Mouse (Mus musculus) thymus, postnatal 10 days (tissue): Measurements from ENCODE around the gene Vps54.
A peak's percentile ranks its signal among the peaks of the same experiment; 100 is the strongest.

Experiments
- DNase-seq, 2 experiments: peaks; one replicate each; pipeline ENCODE4 v3.0.0; 2021; ENCODE audit warnings: low spot score in 2 of 2

The Vps54 gene

DNA sequence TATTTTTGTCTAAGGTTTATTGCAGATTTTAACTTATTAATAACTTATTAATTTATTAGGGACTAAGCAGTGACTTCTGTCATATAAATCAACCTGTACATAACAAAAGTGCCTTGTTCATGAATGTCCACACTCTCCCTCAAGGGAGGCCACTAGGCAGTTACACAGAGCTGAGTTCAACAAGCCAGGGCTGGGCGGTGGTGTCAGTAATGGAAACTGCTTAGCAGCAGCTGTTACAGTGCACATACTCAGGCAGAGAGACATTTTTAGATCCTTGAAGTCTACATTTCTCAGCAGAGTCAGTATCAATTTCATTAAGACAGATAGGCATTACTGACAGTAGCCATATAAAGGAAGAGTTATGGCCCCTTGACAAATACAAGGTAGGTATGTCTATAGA is 98.8 kb downstream of the Vps54 start:
- no peak for DNase-seq

DNA sequence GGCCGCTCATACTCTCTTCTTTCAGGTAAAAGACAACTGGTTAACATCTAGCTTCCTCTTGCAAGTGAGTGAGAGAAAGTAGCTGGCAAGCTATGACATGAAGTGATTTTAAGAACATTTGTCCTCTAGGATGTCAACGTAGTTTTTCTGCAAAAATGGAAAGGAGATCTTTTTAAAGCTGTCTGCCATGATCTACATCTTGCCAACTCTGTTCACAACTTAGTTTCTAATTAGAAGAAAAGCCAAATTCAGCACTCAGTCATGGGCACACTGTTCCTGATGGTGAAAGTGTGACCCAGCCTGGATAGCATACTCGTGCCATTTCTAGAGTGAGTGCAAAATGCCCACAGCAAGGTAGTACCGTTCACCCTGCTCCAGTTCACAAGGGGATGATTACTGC is 100.0 kb downstream of the Vps54 start:
- DNase-seq, result no peak

DNA sequence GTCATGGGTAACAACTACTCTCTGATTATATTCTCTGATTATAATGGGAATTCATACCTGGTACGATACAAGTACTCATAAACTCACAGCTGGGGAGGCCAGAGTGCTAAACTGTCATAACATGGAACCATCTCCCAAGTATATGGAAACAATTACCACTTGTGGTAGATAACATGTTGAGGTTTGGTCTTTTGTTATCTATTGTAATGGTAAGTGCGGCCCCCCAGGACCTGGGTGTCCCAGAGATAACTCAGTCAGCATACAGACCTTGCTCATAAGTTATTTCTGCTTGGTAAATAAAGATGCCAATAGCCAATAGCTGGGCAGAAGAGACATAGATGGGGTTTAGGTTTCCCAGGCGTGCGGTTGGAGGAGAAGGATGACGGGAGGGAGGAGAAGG is 104.4 kb downstream of the Vps54 start:
- no peak for DNase-seq

GRCm38 (mm10) chr11:21346020-21346419 is 106.9 kb downstream of the Vps54 start:
- DNase-seq, result no peak

- DNase-seq, result no peak
Measured at GRCm38 (mm10) chr11:21348890-21349289, 109.8 kb downstream of the Vps54 start.

GRCm38 (mm10) chr11:21351296-21351695 is 112.2 kb downstream of the Vps54 start:
- DNase-seq, result no peak

DNA sequence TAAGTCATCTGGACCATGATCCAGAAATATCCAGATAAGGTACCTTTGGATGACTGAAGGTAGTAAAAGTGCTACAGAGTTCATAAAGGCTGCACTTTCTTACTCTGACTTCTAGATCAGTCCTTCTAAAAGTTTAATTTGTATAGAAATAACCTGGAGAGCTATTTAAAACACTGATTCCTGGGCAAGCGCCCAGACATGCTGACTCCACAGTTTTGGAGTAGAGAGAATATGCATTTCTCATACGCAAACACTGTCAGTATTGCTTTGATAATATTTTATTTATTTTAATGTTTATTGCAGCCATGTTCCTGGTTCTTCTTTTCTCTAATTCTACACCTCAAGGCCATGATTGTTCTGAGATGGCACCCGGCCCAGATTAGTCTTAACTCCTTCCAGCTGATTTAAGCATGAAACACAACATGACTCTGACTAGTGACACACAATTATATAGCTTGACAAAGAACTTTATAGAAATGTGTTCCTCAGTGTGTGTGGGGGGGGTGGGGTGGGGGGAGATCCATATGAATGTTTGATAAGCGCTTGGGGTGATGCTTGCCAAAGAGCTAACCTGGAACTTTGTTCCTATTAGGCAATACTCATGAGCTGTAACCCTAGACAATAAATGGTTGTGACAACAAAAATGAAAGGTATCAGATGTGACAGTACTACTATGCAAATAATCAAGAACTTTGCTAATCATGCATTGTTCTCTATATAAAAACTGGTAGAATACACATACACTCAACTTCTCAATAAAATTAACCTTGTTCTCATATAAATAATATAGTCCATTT is 124.3 kb downstream of the Vps54 start:
- no peak for DNase-seq

DNA sequence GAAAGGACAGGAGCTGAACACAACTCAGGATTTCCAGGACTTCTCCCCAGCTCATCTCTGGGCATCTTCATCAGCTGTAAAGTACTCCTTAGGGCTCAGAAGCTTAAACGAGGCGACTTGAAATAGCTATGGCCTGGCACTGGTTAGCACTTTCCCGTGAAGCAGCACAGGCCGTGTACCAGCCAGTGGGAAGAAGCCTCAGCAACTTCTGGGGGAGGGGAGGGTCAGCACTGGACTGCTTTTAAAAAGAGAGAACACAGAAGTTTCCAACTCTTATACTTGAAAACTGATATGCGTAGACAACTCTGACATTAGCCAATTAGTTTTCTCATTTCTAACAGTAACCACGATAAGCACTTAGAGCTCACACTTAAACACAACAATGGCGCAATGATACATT is 129.4 kb downstream of the Vps54 start:
- no peak for DNase-seq

DNA sequence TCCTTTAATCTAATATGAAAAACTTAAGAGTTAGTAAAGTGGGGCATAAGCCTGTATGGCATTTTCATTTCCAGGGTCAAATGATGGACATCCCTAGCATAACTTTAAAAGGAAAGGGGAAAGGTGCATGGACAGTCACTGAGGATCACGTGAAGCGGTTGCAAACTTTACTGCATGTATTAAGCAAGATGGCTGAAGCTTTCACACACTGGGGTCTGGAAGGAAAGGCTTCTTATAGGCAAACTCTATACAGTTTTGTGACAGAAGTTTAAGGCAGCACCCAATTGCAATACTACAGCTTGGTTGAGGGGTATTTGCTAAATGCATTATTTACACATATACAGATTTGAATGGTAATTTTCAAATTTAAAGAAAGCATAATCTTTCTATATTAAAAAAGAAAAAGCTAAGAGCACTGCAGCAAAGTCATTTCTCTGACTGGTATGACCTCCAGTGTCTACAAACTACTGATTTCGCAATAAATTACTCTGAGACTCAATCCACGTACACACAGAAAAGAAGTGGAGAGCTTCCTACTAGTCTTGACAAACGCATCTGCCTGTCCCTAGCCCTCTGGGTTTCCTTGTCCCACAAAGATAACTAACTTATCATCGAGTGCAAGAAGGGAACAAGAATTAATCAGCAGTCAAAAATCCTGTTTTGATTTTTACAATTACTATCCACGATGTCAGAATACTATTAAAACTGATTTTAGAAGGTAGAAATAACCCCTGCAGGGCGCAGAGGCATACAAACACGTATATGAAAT is 130.4 kb downstream of the Vps54 start:
- no peak for DNase-seq

- DNase-seq, result peak; percentile 76 to 80
Measured at GRCm38 (mm10) chr11:21370399-21371121, 131.5 kb downstream of the Vps54 start.
